Mouse (Mus musculus) C2C12 (cell line): ENCODE data around the gene Fry. TPM values are rescaled to one million over a fixed set of nuclear protein-coding genes. Genes with fewer than 3 reads are reported as not detected.

Experiments
- H3K27me3 ChIP-seq: one replicate; pipeline ENCODE4 v1.6.1; 2011; ENCODE audit not compliant: control insufficient read depth, insufficient read depth, insufficient read length
- H3K36me3 ChIP-seq: one replicate; pipeline ENCODE4 v1.6.1; 2011; ENCODE audit not compliant: control insufficient read depth, insufficient read depth
- H3K4me3 ChIP-seq: one replicate; pipeline ENCODE4 v1.5.1; 2011; ENCODE audit warnings: mild to moderate bottlenecking, control low read depth; ENCODE audit not compliant: poor library complexity, insufficient read depth, severe bottlenecking
- H3K79me2 ChIP-seq: one replicate; pipeline ENCODE4 v1.6.1; 2011; ENCODE audit not compliant: control insufficient read depth, insufficient read depth
- H3K79me3 ChIP-seq: one replicate; pipeline ENCODE4 v1.6.1; 2011; ENCODE audit warnings: low read depth, control low read depth
- H3ac ChIP-seq: one replicate; pipeline ENCODE3; 2011; ENCODE audit warnings: low read depth; ENCODE audit not compliant: control insufficient read depth, insufficient read length
- CEBPB ChIP-seq: IDR thresholded peaks from one replicate; pipeline ENCODE4 v1.6.1; 2011; ENCODE audit warnings: low read depth, mild to moderate bottlenecking, control low read depth, moderate library complexity
- CTCF ChIP-seq: IDR thresholded peaks from one replicate; pipeline ENCODE4 v1.5.1; 2011; ENCODE audit not compliant: control insufficient read depth, insufficient read depth, insufficient read length
- FOSL1 ChIP-seq: IDR thresholded peaks from one replicate; pipeline ENCODE4 v1.8.0; 2011; ENCODE audit warnings: mild to moderate bottlenecking, low read length; ENCODE audit not compliant: poor library complexity, insufficient read depth, severe bottlenecking
- MAX ChIP-seq: IDR thresholded peaks from one replicate; pipeline ENCODE4 v1.6.1; 2011; ENCODE audit warnings: mild to moderate bottlenecking, control low read depth
- MYOD1 ChIP-seq: IDR thresholded peaks from one replicate; pipeline ENCODE4 v1.6.1; 2011; ENCODE audit warnings: low read depth; ENCODE audit not compliant: control insufficient read depth, insufficient read length
- MYOG ChIP-seq: IDR thresholded peaks from one replicate; pipeline ENCODE4 v1.6.1; 2011; ENCODE audit not compliant: control insufficient read depth, insufficient read length; ENCODE audit errors: extremely low read depth
- USF1 ChIP-seq: IDR thresholded peaks from one replicate; pipeline ENCODE4 v1.6.1; 2011; ENCODE audit warnings: low read depth, mild to moderate bottlenecking, control low read depth, moderate library complexity
- polyA plus RNA-seq: library from polyadenylated mRNA; unstranded; fragments of >200 nt; fragmentation: generic; extraction: Trizol; gene quantifications from one replicate; pipeline ENCODE4 v1.2.1, GENCODE M21; 2012; ENCODE audit warnings: missing spikeins

The Fry gene
- polyA plus RNA-seq, 1 experiment = 0.25 TPM

DNA sequence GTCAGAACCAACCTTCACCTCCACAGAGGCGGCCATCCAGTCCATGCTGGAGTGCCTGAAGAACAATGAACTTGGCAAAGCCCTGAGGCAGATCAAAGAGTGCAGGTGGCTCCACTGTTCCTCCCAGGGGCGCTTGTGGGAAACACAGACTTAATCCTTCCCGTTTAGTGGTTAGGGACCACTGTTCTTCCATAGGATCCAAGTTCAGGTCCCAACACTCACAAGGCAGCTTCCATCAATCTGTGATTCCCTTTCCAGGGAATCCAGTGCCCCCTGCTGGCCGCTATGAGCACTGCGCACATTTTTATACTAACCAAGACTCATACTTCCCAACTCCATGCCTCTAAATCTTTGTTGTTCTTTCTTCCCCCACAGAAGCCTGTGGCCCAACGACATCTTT is 377.3 kb downstream of the Fry start:
- H3K36me3 ChIP-seq = no peaks in the 10 kb centered on the region
- peak; percentile 9 for TF ChIP-seq CTCF
- TF ChIP-seq FOSL1 = no peak
- no peaks in the 10 kb centered on the region for H3K79me2 ChIP-seq
- H3K27me3 ChIP-seq = no peaks in the 10 kb centered on the region
- H3K4me3 ChIP-seq = no peak overlapping the region
- H3ac ChIP-seq = no peak overlapping the region
- no peaks in the 10 kb centered on the region for H3K79me3 ChIP-seq

GRCm38 (mm10) chr5:150510451-150511225 is 392.2 kb downstream of the Fry start:
- no peaks in the 10 kb centered on the region for H3K36me3 ChIP-seq
- H3K79me3 ChIP-seq = no peaks in the 10 kb centered on the region
- H3K4me3 ChIP-seq = no peak overlapping the region
- H3K27me3 ChIP-seq = no peaks in the 10 kb centered on the region
- no peak overlapping the region for H3ac ChIP-seq
- H3K79me2 ChIP-seq = no peaks in the 10 kb centered on the region
- no peak for TF ChIP-seq CEBPB
- TF ChIP-seq MYOD1 = no peak
- TF ChIP-seq MAX = no peak
- TF ChIP-seq FOSL1 = no peak
- TF ChIP-seq CTCF = no peak
- no peak for TF ChIP-seq USF1
- no peak for TF ChIP-seq MYOG

DNA sequence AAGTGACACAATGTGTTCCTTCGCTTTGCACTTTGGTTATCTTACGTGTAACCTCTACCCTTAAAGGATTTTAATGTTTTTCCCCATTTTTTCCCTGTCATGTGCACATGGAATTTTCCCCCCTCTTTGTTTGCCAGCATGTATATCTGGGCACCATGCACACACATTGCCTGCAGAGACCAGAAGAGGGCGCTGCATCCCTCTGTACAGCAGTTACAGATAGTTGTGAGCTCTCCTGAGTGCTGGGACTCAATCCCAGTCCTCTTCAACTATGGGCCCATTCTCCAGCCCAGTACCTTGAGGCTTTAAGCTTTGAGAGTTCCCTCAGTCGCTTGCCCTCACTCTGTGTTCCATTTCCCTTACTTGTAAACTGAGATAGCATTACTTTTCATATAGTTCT is 394.8 kb downstream of the Fry start:
- no peak overlapping the region for H3K4me3 ChIP-seq
- no peaks in the 10 kb centered on the region for H3K36me3 ChIP-seq
- no peak overlapping the region for H3ac ChIP-seq
- no peaks in the 10 kb centered on the region for H3K79me2 ChIP-seq
- no peaks in the 10 kb centered on the region for H3K79me3 ChIP-seq
- TF ChIP-seq MYOD1 = no peak
- TF ChIP-seq CEBPB = no peak
- TF ChIP-seq MAX = no peak
- no peak for TF ChIP-seq USF1
- TF ChIP-seq MYOG = no peak
- TF ChIP-seq CTCF = no peak
- no peak for TF ChIP-seq FOSL1
- H3K27me3 ChIP-seq = peaks cover 14% of the 10 kb centered on the region

DNA sequence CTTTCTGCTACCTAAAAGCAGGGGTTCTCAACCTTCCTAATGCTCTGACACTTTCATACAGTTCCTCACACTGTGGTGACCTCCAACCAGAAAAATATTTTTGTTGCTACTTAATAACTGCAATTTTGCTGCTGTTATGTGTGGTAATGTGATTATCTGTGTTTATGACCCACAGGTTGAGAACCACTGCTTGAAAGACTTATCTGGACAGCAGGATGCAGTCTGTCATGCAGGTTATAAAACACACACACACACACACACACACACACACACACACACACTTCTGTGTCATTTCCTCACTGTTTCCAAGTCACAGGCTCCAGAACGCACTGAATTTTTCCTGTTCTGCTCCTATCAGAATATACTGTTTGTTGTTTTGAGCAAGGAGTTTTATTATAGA is 395.6 kb downstream of the Fry start:
- H3K36me3 ChIP-seq = no peaks in the 10 kb centered on the region
- H3K4me3 ChIP-seq = no peak overlapping the region
- H3K27me3 ChIP-seq = peaks cover 14% of the 10 kb centered on the region
- no peaks in the 10 kb centered on the region for H3K79me3 ChIP-seq
- H3ac ChIP-seq = no peak overlapping the region
- TF ChIP-seq CTCF (no peak), MAX (no peak), MYOG (no peak), MYOD1 (no peak), USF1 (no peak), CEBPB (no peak), FOSL1 (no peak)
- no peaks in the 10 kb centered on the region for H3K79me2 ChIP-seq

DNA sequence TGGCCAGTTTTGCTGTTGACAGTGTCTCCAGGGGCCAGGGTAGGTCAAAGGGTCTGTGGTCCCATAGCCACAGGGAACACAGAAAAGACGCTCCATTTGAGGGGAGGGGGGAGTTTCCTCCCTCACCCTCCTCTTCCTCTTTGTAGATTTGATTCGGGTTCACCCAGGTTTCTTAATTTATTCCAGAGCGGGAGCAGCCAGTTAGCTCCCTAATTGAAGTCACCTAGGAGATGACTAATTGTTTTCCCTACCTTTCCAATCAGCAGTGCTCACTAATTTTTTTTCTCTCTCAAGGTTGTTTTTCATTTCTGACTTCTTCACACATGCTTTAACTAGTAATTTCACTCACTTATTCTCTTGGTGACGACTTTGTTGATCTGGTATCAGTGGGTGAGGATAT is 399.6 kb downstream of the Fry start, which contains the start of gene Zar1l:
TSS of gene Zar1l (minus strand) at position 101 of the 400 bp plus-strand sequence.
- Histone ChIP-seq H3ac (peak within 1 kb of the TSS; percentile 6), H3K79me3 (no peaks in the 10 kb centered on the region), H3K36me3 (no peaks in the 10 kb centered on the region), H3K27me3 (peaks cover 14% of the 10 kb centered on the region), H3K79me2 (no peaks in the 10 kb centered on the region), H3K4me3 (no peak within 1 kb of the TSS)
- TF ChIP-seq MYOG (no peak), MAX (no peak), CTCF (no peak), MYOD1 (no peak), USF1 (no peak), CEBPB (no peak), FOSL1 (no peak)
